Mouse (Mus musculus): ENCODE measurements around the gene Slfn1. TPM values are rescaled to one million over a fixed set of nuclear protein-coding genes. Genes with fewer than 3 reads are reported as not detected.

The Slfn1 gene
- not detected in 2 replicates for polyA plus RNA-seq (2015; fragmentation: Nextera tagmentation; extraction: Ambion mirVana)

GRCm38 (mm10) chr11:83116597-83117227, at the start of gene Slfn1:
Slfn1 (plus strand) TSS chr11:83116849.
- ATAC-seq = no peak
- Histone ChIP-seq H3K27ac (no peak within 1 kb of the TSS), H3K27me3 (no peaks in the 10 kb centered on the region), H3K4me3 (no peak within 1 kb of the TSS), H3K9ac (no peak within 1 kb of the TSS), H3K9me3 (replicated peaks) (no peaks in the 10 kb centered on the region), H3K4me2 (no peak within 1 kb of the TSS), H3K4me1 (no peaks in the 10 kb centered on the region), H3K36me3 (ENCODE audit: poor library complexity, severe bottlenecking) (no peaks in the 10 kb centered on the region)
- WGBS = 89% methylated on average over 13 of the region's 13 CpGs

GRCm38 (mm10) chr11:83067982-83068694, 48.5 kb upstream of the Slfn1 start:
- Histone ChIP-seq H3K9ac (no peak overlapping the region), H3K4me2 (no peak overlapping the region), H3K4me3 (no peak overlapping the region), H3K4me1 (peaks cover 8% of the 10 kb centered on the region; the same call in 1 of the 2 replicates), H3K27me3 (no peaks in the 10 kb centered on the region), H3K9me3 (replicated peaks) (no peaks in the 10 kb centered on the region), H3K36me3 (ENCODE audit: poor library complexity, severe bottlenecking) (no peaks in the 10 kb centered on the region), H3K27ac (no peak overlapping the region)
- 80% methylated on average over 4 of the region's 4 CpGs for WGBS
- ATAC-seq = no peak

- Histone ChIP-seq H3K27ac (no peak overlapping the region), H3K9ac (no peak overlapping the region)
- 86% methylated on average over 15 of the region's 15 CpGs for WGBS
Measured at GRCm38 (mm10) chr11:83070321-83070970, 46.2 kb upstream of the Slfn1 start.

GRCm38 (mm10) chr11:83077714-83078422, 38.8 kb upstream of the Slfn1 start:
- no peak for ATAC-seq
- WGBS = 88% methylated on average over 3 of the region's 3 CpGs
- Histone ChIP-seq H3K4me2 (no peak overlapping the region), H3K27ac (no peak overlapping the region), H3K27me3 (no peaks in the 10 kb centered on the region), H3K4me1 (no peaks in the 10 kb centered on the region), H3K36me3 (ENCODE audit: poor library complexity, severe bottlenecking) (no peaks in the 10 kb centered on the region), H3K9ac (no peak overlapping the region), H3K4me3 (no peak overlapping the region), H3K9me3 (replicated peaks) (no peaks in the 10 kb centered on the region)

More at GRCm38 (mm10) chr11:83070321-83070970, 46.2 kb upstream of the Slfn1 start:
- ATAC-seq = no peak
- Histone ChIP-seq H3K27me3 (no peaks in the 10 kb centered on the region), H3K4me2 (no peak overlapping the region), H3K36me3 (ENCODE audit: poor library complexity, severe bottlenecking) (no peaks in the 10 kb centered on the region), H3K4me3 (no peak overlapping the region), H3K4me1 (peaks cover 8% of the 10 kb centered on the region; the same call in 1 of the 2 replicates), H3K9me3 (replicated peaks) (no peaks in the 10 kb centered on the region)

GRCm38 (mm10) chr11:83078423-83079140, 38.1 kb upstream of the Slfn1 start:
- Histone ChIP-seq H3K4me3 (no peak overlapping the region), H3K9ac (no peak overlapping the region), H3K27ac (no peak overlapping the region), H3K4me2 (no peak overlapping the region), H3K36me3 (ENCODE audit: poor library complexity, severe bottlenecking) (no peaks in the 10 kb centered on the region), H3K4me1 (no peaks in the 10 kb centered on the region), H3K27me3 (no peaks in the 10 kb centered on the region), H3K9me3 (replicated peaks) (no peaks in the 10 kb centered on the region)
- WGBS = 86% methylated on average over 5 of the region's 5 CpGs
- no peak for ATAC-seq

- Histone ChIP-seq H3K4me3 (no peak overlapping the region), H3K36me3 (ENCODE audit: poor library complexity, severe bottlenecking) (no peaks in the 10 kb centered on the region), H3K27me3 (no peaks in the 10 kb centered on the region), H3K4me1 (no peaks in the 10 kb centered on the region), H3K9me3 (replicated peaks) (no peaks in the 10 kb centered on the region), H3K4me2 (no peak overlapping the region), H3K27ac (no peak overlapping the region), H3K9ac (no peak overlapping the region)
- 87% methylated on average over 9 of the region's 9 CpGs for WGBS
- no peak for ATAC-seq
Measured at GRCm38 (mm10) chr11:83079487-83080199, 37.0 kb upstream of the Slfn1 start.

GRCm38 (mm10) chr11:83082741-83083473, 33.7 kb upstream of the Slfn1 start:
- H3K9ac ChIP-seq = no peak overlapping the region
- no peak overlapping the region for H3K4me3 ChIP-seq
- whole genome bisulfite sequencing = 72% methylated on average over 7 of the region's 7 CpGs
- H3K9me3 ChIP-seq (replicated peaks) = no peaks in the 10 kb centered on the region
- no peaks in the 10 kb centered on the region for H3K4me1 ChIP-seq
- no peaks in the 10 kb centered on the region for H3K36me3 ChIP-seq (ENCODE audit: poor library complexity, severe bottlenecking)
- H3K27ac ChIP-seq = no peak overlapping the region
- ATAC-seq = no peak
- no peak overlapping the region for H3K4me2 ChIP-seq
- no peaks in the 10 kb centered on the region for H3K27me3 ChIP-seq

- H3K9ac ChIP-seq = no peak overlapping the region
- no peaks in the 10 kb centered on the region for H3K36me3 ChIP-seq (ENCODE audit: poor library complexity, severe bottlenecking)
- WGBS = 81% methylated on average over 2 of the region's 2 CpGs
- no peak for ATAC-seq
- H3K27me3 ChIP-seq = no peaks in the 10 kb centered on the region
- H3K4me1 ChIP-seq = no peaks in the 10 kb centered on the region
- H3K27ac ChIP-seq = no peak overlapping the region
- H3K9me3 ChIP-seq (replicated peaks) = no peaks in the 10 kb centered on the region
- H3K4me3 ChIP-seq = no peak overlapping the region
- H3K4me2 ChIP-seq = no peak overlapping the region
Measured at GRCm38 (mm10) chr11:83084161-83084560, 32.5 kb upstream of the Slfn1 start.

- Histone ChIP-seq H3K4me2 (no peak overlapping the region), H3K27ac (no peak overlapping the region), H3K4me1 (no peaks in the 10 kb centered on the region), H3K36me3 (ENCODE audit: poor library complexity, severe bottlenecking) (no peaks in the 10 kb centered on the region), H3K4me3 (no peak overlapping the region), H3K9me3 (replicated peaks) (no peaks in the 10 kb centered on the region), H3K27me3 (no peaks in the 10 kb centered on the region), H3K9ac (no peak overlapping the region)
- 89% methylated on average over 10 of the region's 10 CpGs for WGBS
- ATAC-seq = no peak
Measured at GRCm38 (mm10) chr11:83084761-83085160, 31.9 kb upstream of the Slfn1 start.

- H3K4me3 ChIP-seq = no peak overlapping the region
- no peaks in the 10 kb centered on the region for H3K9me3 ChIP-seq (replicated peaks)
- 34% methylated on average over 2 of the region's 2 CpGs for WGBS
- H3K4me2 ChIP-seq = no peak overlapping the region
- H3K9ac ChIP-seq = no peak overlapping the region
- H3K27me3 ChIP-seq = no peaks in the 10 kb centered on the region
- no peak for ATAC-seq
- H3K4me1 ChIP-seq = no peaks in the 10 kb centered on the region
- no peaks in the 10 kb centered on the region for H3K36me3 ChIP-seq (ENCODE audit: poor library complexity, severe bottlenecking)
- H3K27ac ChIP-seq = no peak overlapping the region
Measured at GRCm38 (mm10) chr11:83115138-83115537, 1.5 kb upstream of the Slfn1 start.
